Comparison of ENCODE assay signal across 13 mouse cellular contexts in the genomic region with DNA sequence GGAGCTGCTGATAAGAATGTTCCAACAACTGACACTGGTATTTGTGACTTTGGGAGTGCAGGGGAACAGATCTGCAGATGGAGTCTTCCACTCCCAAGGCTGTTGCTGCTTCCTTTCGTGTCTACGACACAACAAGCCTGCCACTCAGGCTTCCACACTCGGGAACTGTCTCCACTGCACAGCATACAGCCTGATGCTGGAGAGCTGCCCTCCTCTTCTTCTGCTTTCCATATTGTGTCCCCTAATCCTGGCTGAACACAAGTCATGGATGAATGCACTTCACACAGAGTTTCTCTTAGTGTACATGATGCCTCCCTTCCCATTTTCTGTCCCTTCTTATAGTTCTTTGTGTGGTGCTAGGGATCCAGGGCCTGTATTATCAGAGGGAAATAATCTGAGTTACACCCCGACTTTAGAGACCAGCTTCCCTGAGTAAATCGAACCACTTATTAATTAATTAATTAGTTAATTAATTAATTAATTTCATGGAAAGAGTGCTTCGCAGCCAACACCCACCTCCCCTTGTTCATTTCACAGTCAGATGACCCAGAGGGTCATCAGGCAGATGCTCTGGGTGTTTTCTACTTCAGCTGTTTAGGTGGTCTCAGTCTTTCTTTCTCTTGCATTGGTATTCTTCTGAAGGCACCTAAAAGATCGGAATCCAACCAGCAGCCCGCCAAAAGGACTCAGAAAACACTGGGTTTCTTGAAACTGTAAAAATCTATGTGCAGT.
DNase-seq lines count a peak whose midpoint lies in the region; ATAC-seq lines count a peak whose summit lies in the region.
"Had no signal": no experiment of that assay in that cellular context is flagged by ENCODE, and none has a peak within 500 bp of the region (broad histone marks: within the 10 kb centered on the region; RNA-seq: fewer than 3 reads in every experiment).

No protein-coding gene starts in this region.

- H3K9me3 ChIP-seq in hindbrain, embryonic 16.5 days (ENCODE audit: control insufficient read depth, low read length), result no peaks in the 10 kb centered on the region
- no peaks in the 10 kb centered on the region for H3K9me3 ChIP-seq in hindbrain, embryonic 13.5 days
- H3K9me3 ChIP-seq: limb, embryonic 13.5 days had no signal

- 60% methylated on average over 8 of the region's 8 CpGs for WGBS in hindbrain, embryonic 16.5 days
- WGBS in hindbrain, embryonic 13.5 days, result 69% methylated on average over 8 of the region's 8 CpGs

- H3K36me3 ChIP-seq in hindbrain, embryonic 16.5 days (ENCODE audit: control insufficient read depth, insufficient read depth, low read length), result no peaks in the 10 kb centered on the region
- H3K36me3 ChIP-seq in hindbrain, embryonic 13.5 days, result no peaks in the 10 kb centered on the region
- H3K36me3 ChIP-seq: limb, embryonic 13.5 days had no signal

- ATAC-seq in hindbrain, embryonic 16.5 days, result peak; percentile 61
- ATAC-seq in hindbrain, embryonic 13.5 days (ENCODE audit: low FRiP score), result no peak
- ATAC-seq in monocyte, adult 5-6 weeks (replicated peaks; ENCODE audit: insufficient number of reproducible peaks, low FRiP score, low TSS enrichment, poor library complexity, severe bottlenecking), result no peak

- H3K4me1 ChIP-seq in hindbrain, embryonic 16.5 days (ENCODE audit: control insufficient read depth, insufficient read depth, low read depth, low read length), result no peaks in the 10 kb centered on the region; the same call in 1 of the 2 replicates
- H3K4me1 ChIP-seq in hindbrain, embryonic 13.5 days (replicated peaks), result peaks cover 5% of the 10 kb centered on the region; the same call in 1 of the 2 replicates

- peak; percentile 12 for DNase-seq in embryo, embryonic 11 days
- DNase-seq in embryo, embryonic 10.5 days (ENCODE audit: low spot score), result no peak
- peak; percentile 55 for DNase-seq in cerebellum, adult 11-12 months
- peak; percentile 57 to 64 for DNase-seq in cerebellum, postnatal 25 days
- no peak for DNase-seq in lung, postnatal 4 days
- DNase-seq: adrenal gland, adult 2 months; thymus, postnatal 25 days had no signal

- no peak overlapping the region for H3K27ac ChIP-seq in hindbrain, embryonic 16.5 days (ENCODE audit: low read depth, low read length)
- H3K27ac ChIP-seq in hindbrain, embryonic 13.5 days, result no peak overlapping the region
- H3K27ac ChIP-seq: left cerebral cortex, adult 2 months; limb, embryonic 13.5 days; liver, embryonic 14.5 days had no signal

- no peak overlapping the region for H3K4me2 ChIP-seq in hindbrain, embryonic 16.5 days (ENCODE audit: low read length)
- H3K4me2 ChIP-seq in hindbrain, embryonic 13.5 days, result no peak overlapping the region
- H3K4me2 ChIP-seq: limb, embryonic 13.5 days had no signal

- H3K9ac ChIP-seq in hindbrain, embryonic 16.5 days (ENCODE audit: low read depth, low read length), result no peak overlapping the region
- no peak overlapping the region for H3K9ac ChIP-seq in hindbrain, embryonic 13.5 days
- H3K9ac ChIP-seq: limb, embryonic 13.5 days; liver, embryonic 14.5 days had no signal

- H3K27me3 ChIP-seq in hindbrain, embryonic 16.5 days (replicated peaks; ENCODE audit: control insufficient read depth, insufficient read depth, low read length), result no peaks in the 10 kb centered on the region
- H3K27me3 ChIP-seq in hindbrain, embryonic 13.5 days, result no peaks in the 10 kb centered on the region
- H3K27me3 ChIP-seq: limb, embryonic 13.5 days had no signal

- H3K4me3 ChIP-seq in hindbrain, embryonic 16.5 days (ENCODE audit: low read length), result no peak overlapping the region
- no peak overlapping the region for H3K4me3 ChIP-seq in hindbrain, embryonic 13.5 days
- H3K4me3 ChIP-seq: left cerebral cortex, adult 2 months; limb, embryonic 13.5 days had no signal

Comparison
In these comparisons a context has a peak if more than half of its experiments do, and no peak if none do; other contexts are left out.
1. DNase-seq: peak in embryo, embryonic 11 days (single experiment), cerebellum, adult 11-12 months (single experiment) and cerebellum, postnatal 25 days (2 of 2); none in embryo, embryonic 10.5 days (single experiment) and lung, postnatal 4 days (0 of 2).